Mouse (Mus musculus) heart, adult 11 months (tissue): Measurements from ENCODE around the gene Ctu2.

Source experiments
- DNase-seq: peaks from one replicate; pipeline ENCODE4 v3.0.0; 2022

Gene Ctu2

GRCm38 (mm10) chr8:122475580-122476320, at the start of gene Ctu2, which contains the start of gene Rnf166:
Gene Ctu2, plus strand, starts transcription at chr8:122476143.
Gene Rnf166, minus strand, starts transcription at chr8:122476064.
- peak; percentile 99 for DNase-seq

- DNase-seq: peak; percentile 89
Measured at GRCm38 (mm10) chr8:122426145-122426544, 49.8 kb upstream of the Ctu2 start.

GRCm38 (mm10) chr8:122427607-122428006, 48.3 kb upstream of the Ctu2 start:
- DNase-seq: no peak

GRCm38 (mm10) chr8:122428163-122428562, 47.8 kb upstream of the Ctu2 start:
- DNase-seq: no peak

GRCm38 (mm10) chr8:122430058-122430636, 45.8 kb upstream of the Ctu2 start:
- DNase-seq: peak; percentile 98

- no peak for DNase-seq
Measured at GRCm38 (mm10) chr8:122430646-122431045, 45.3 kb upstream of the Ctu2 start.

GRCm38 (mm10) chr8:122431694-122432442, 44.1 kb upstream of the Ctu2 start:
- DNase-seq: peak; percentile 94

GRCm38 (mm10) chr8:122432443-122433268, 43.3 kb upstream of the Ctu2 start, which contains the start of gene Cyba:
Gene Cyba, minus strand, starts transcription at chr8:122432930.
- peak; percentile 99 for DNase-seq

GRCm38 (mm10) chr8:122433269-122433905, 42.6 kb upstream of the Ctu2 start:
- peak; percentile 93 for DNase-seq

GRCm38 (mm10) chr8:122435375-122435774, 40.6 kb upstream of the Ctu2 start:
- DNase-seq: no peak

- no peak for DNase-seq
Measured at GRCm38 (mm10) chr8:122436146-122436545, 39.8 kb upstream of the Ctu2 start.

GRCm38 (mm10) chr8:122436586-122437125, 39.3 kb upstream of the Ctu2 start:
- DNase-seq: no peak

- DNase-seq: peak; percentile 91
Measured at GRCm38 (mm10) chr8:122437708-122438331, 38.1 kb upstream of the Ctu2 start.

GRCm38 (mm10) chr8:122439336-122439735, 36.6 kb upstream of the Ctu2 start:
- DNase-seq: no peak

- DNase-seq: no peak
Measured at GRCm38 (mm10) chr8:122441326-122441725, 34.6 kb upstream of the Ctu2 start.

GRCm38 (mm10) chr8:122442356-122442755, 33.6 kb upstream of the Ctu2 start:
- DNase-seq: no peak

GRCm38 (mm10) chr8:122442781-122443180, 33.2 kb upstream of the Ctu2 start:
- DNase-seq: no peak

GRCm38 (mm10) chr8:122443262-122444006, 32.5 kb upstream of the Ctu2 start, which contains the start of gene Mvd:
Gene Mvd, minus strand, starts transcription at chr8:122443422.
- peak; percentile 100 for DNase-seq

GRCm38 (mm10) chr8:122444058-122444748, 31.7 kb upstream of the Ctu2 start:
- DNase-seq: peak; percentile 99

GRCm38 (mm10) chr8:122445203-122445602, 30.7 kb upstream of the Ctu2 start:
- DNase-seq: no peak
